Mouse (Mus musculus): ENCODE measurements around the gene Spatc1l. TPM values are rescaled to one million over a fixed set of nuclear protein-coding genes. Genes with fewer than 3 reads are reported as not detected.
A peak's percentile ranks its signal among the peaks of the same experiment; 100 is the strongest.

Spatc1l gene
- not detected for total RNA-seq (2021)
- long read RNA-seq, experiment 1, result 0 reads
- long read RNA-seq, experiment 2, result 0 reads

GRCm38 (mm10) chr10:76561972-76562371 is at the start of gene Spatc1l:
Gene Spatc1l (plus strand): TSS chr10:76562272.
- no peak for DNase-seq

- peak; percentile 84 for DNase-seq
Observed at GRCm38 (mm10) chr10:76512965-76513583, 49.0 kb upstream of the Spatc1l start.

DNA sequence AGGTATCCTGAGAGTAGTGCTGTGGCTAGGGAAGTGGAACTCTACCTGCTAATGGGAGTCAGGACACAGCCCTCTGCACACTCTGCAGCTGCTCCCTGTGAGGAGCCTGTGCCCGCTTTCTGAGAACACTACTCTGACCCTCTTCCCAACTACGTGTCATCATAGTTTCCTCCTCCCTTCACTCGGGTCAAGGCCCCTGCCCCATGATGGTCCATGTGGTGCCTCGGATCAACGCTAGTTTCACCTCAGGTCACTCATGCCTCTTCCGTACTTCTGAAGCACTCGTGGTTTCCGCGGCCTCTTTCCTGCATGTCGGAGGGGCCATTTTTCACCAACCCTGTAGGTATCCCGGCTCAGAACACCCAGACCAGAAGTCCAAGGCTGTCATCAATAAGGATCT is 31.1 kb upstream of the Spatc1l start:
- DNase-seq, result no peak

DNA sequence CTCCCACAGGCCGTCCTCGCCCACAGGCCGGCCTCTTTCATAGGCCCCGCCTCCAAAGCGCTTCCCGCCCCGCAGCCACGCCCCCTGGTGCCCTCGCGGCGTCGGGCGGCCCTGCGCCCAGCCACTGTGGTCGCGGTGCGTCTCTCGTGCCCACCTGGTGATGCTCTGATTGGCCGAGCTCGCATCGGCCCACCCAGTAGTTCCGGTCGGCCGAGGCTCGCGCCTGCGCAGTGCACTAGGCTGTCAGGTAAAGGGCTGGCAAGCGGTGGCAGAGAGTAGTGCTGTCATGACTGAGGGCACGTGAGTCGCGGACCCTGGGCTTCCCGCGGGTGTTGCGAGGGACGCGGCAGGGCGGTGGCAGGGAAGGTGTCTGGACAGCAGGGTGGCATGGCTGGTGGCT is 30.7 kb upstream of the Spatc1l start, which contains the start of gene Lss:
Gene Lss, plus strand, starts transcription at position 214 of the 400 bp plus-strand sequence.
- DNase-seq, result peak; percentile 98

GRCm38 (mm10) chr10:76531828-76532227 is 30.2 kb upstream of the Spatc1l start:
- DNase-seq, result no peak

DNA sequence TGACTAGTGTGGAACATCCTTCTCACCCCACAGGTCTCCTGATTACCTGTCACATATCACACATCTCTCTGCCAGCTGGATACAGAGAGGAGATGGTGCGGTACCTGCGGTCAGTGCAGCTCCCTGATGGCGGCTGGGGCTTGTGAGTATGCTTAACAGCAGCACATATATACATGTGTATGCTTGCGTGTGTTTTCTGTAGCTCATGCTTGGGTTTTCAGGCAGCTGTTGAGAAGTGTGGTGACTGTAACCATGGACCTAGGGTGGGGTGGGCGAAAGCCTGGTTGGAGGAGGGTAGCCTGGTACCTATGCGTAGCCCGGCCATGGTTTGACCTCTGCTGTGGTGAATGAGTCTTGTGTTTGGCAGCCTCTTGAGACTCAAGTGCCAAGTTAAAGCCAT is 26.5 kb upstream of the Spatc1l start:
- no peak for DNase-seq

DNA sequence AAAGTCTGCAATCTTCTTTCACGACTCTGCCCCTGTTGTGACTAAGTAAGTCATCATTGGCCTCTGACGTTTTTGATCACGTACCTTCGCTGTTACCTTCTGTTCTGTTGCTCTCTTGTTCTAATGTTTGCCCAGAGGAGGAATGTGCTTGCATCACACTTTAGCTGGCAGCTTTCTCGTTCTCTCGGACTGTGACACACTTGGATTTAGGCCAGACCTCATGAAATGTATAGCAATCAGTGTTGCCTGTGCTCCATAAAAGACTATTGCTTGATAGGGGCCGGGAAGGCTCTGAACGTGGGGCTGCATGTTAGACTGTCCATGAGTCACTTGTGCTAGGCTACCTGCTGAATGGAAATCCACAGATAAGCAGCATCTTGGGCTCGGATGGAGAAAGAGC is 24.5 kb upstream of the Spatc1l start:
- DNase-seq, result peak; percentile 28

DNA sequence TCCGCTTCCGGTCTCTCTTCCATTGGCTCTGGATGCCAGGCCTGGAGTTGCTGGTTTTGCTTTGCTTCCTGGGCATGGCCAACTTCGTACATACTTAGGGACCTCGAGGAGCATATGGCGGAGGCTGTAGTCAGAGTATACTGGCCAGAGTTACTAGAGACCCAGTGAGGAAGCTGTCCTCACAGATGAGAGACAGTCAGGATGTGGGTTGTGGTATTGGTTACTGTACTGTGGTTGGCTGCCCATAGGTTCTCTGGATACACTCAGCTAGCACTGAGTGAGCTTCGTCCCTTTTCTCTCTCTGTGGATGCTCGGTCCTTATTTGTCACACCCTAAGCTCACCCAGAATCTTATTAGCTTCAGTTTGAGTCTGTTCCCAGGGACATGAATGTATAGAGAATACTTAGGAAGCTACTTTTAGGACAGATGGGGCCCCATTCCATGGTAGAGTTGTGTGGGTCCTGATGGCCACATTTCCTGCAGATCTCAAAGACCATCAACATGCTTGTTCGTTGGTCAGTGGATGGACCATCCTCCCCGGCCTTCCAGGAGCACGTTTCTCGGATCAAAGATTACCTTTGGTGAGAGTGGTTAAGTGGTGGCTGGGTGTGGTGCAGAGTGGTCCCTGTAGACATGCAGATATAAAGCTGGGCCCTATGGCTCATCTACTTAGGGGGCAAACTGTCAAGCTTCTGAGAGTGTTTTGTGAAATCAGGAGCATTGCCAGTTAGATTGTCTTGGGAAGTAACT is 20.6 kb upstream of the Spatc1l start:
- DNase-seq, result no peak

GRCm38 (mm10) chr10:76542636-76543375 is 19.3 kb upstream of the Spatc1l start:
- no peak for DNase-seq

DNA sequence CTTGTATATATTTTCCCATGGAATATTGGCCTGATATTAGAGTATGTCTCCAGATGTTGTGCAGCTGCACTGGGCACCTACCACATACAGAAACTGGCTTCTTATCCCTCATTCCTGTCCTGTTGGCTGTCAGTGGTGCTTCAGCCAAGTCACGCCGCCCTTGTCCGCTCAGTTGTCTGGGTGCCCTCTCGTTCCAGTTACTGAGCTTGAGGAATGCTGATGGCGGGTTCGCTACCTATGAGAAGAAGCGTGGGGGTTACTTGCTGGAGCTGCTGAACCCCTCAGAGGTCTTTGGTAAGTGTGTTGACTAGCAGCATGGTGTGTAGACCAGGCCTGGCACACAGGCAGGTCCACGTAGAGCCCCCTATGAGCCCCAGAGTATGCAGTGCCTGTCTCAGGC is 15.5 kb upstream of the Spatc1l start:
- no peak for DNase-seq

GRCm38 (mm10) chr10:76548218-76548617 is 13.9 kb upstream of the Spatc1l start:
- no peak for DNase-seq

DNA sequence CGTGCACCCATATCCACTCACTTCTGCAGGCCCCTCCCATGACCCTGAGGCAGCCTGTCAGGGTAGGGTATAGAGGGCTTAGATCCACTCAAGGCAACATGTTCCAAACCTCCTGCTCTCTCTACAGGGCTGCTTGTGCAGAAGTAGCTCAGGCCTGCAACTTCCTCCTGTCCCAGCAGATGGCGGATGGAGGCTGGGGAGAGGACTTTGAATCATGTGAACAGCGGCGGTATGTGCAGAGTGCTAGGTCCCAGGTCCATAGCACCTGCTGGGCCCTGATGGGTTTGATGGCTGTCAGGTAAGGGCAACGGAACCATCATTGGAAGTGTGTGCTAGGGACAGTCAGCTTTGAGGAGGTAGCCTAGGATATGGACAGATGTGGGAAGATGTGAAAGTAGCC is 11.6 kb upstream of the Spatc1l start:
- no peak for DNase-seq

- no peak for DNase-seq
Observed at GRCm38 (mm10) chr10:76551556-76551955, 10.5 kb upstream of the Spatc1l start.

GRCm38 (mm10) chr10:76554061-76554460 is 8.0 kb upstream of the Spatc1l start:
- no peak for DNase-seq

DNA sequence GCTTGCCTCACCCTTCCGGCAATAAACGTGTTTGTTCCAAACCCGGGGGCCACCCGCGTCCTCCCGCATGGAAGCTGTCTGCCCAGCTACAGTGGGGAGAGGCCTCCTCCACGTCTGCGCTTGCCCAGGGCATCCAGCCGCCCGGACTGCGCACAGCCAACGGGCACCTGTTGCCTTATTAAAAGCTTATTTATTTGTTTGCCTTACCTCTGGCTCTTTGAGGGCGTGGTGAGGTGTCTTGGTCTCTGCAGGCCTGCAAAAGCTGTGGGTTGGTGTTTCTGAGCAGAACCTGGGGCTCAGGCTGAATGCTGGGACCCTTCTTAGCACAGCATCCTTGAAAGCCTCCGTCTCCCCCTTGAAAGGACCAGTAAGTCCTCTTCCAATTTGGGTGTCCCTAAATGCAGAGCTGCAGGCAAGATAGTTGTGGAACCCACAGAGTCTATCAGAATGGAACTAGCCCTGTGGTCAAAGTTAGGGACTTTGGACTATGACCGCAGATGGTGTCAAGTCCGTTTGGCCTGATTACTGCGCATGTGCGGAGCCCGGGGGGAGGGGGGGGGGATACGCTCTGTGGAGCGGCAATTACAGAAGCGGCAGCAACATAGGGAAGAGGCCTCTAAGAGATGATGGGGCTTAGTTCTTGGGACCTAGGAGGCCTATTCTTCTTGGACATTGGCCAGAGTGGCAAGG is 8.1 kb downstream of the Spatc1l start:
- DNase-seq, result no peak

DNA sequence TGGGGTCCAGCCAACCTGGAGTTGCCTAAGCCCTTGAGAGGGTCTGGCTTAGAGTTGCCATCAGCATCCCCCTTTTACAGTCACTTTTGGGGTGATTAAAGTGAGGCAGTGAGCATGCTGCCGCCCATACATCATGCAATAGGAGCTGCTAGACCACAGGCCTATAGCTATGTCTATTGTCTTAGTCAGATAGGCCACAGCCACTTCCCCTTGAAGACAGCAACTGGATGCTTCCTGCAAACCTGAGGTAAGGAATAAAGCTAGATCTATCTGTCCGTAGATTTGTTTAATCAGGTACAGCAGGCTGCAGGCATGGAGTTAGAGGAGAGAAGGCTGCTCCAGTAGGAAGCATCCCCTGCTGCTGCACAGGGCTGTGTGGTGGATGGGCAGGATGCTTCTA is 9.0 kb downstream of the Spatc1l start:
- DNase-seq, result no peak

GRCm38 (mm10) chr10:76572151-76572550 is 10.1 kb downstream of the Spatc1l start:
- DNase-seq, result no peak

GRCm38 (mm10) chr10:76575374-76575773 is 13.3 kb downstream of the Spatc1l start, which contains the start of gene Ftcd:
Gene Ftcd (plus strand): TSS chr10:76575648.
- DNase-seq, result no peak

- no peak for DNase-seq
Observed at GRCm38 (mm10) chr10:76576920-76577319, 14.8 kb downstream of the Spatc1l start.

GRCm38 (mm10) chr10:76584138-76584537 is 22.1 kb downstream of the Spatc1l start:
- DNase-seq, result no peak

GRCm38 (mm10) chr10:76586190-76586589 is 24.1 kb downstream of the Spatc1l start:
- DNase-seq, result no peak

- no peak for DNase-seq
Observed at GRCm38 (mm10) chr10:76590197-76590596, 28.1 kb downstream of the Spatc1l start.

Measured in adrenal gland, postnatal 10 days (tissue).